Mouse (Mus musculus) midbrain, embryonic 16.5 days (tissue): ENCODE results near the gene Yipf2. TPM values are rescaled to one million over a fixed set of nuclear protein-coding genes. Genes with fewer than 3 reads are reported as not detected.

Experiments
- ATAC-seq: fragments of 200-750 bp; cut with Nextera tagmentation; 2 replicates; pipeline ENCODE4 v1.8.0; 2017; ENCODE audit warnings: moderate TSS enrichment
- H3K27ac ChIP-seq: fragments of 300-500 bp; sonication (generic); 2 replicates; pipeline ENCODE4 v1.5.1; 2014; ENCODE audit warnings: mild to moderate bottlenecking, low read length, mixed read lengths
- H3K27me3 ChIP-seq: fragments of 300-500 bp; sonication (generic); 2 replicates; pipeline ENCODE4 v1.6.1; 2014; ENCODE audit warnings: low read depth, low read length, mixed read lengths; ENCODE audit not compliant: control insufficient read depth, insufficient read depth
- H3K36me3 ChIP-seq: fragments of 300-500 bp; sonication (generic); 2 replicates; pipeline ENCODE4 v1.6.1; 2014; ENCODE audit warnings: mild to moderate bottlenecking, low read length, moderate library complexity, mixed read lengths; ENCODE audit not compliant: control insufficient read depth, insufficient read depth
- H3K4me1 ChIP-seq: fragments of 300-500 bp; sonication (generic); 2 replicates; pipeline ENCODE4 v1.6.1; 2014; ENCODE audit warnings: mild to moderate bottlenecking, low read length, mixed read lengths; ENCODE audit not compliant: control insufficient read depth, insufficient read depth
- H3K4me2 ChIP-seq: fragments of 300-500 bp; sonication (generic); 2 replicates; pipeline ENCODE4 v1.6.1; 2014; ENCODE audit warnings: mild to moderate bottlenecking, low read length, mixed read lengths
- H3K4me3 ChIP-seq: fragments of 300-500 bp; sonication (generic); 2 replicates; pipeline ENCODE4 v1.5.1; 2014; ENCODE audit warnings: low read depth, mild to moderate bottlenecking, low read length, moderate library complexity, mixed read lengths
- H3K9ac ChIP-seq: fragments of 300-500 bp; sonication (generic); 2 replicates; pipeline ENCODE4 v1.6.1; 2014; ENCODE audit warnings: low read depth, low read length, mixed read lengths
- H3K9me3 ChIP-seq: fragments of 300-500 bp; sonication (generic); replicated peaks from 2 replicates; pipeline ENCODE4 v1.6.1; 2014; ENCODE audit warnings: mild to moderate bottlenecking, low read length, mixed read lengths; ENCODE audit not compliant: control insufficient read depth, poor library complexity, severe bottlenecking
- WGBS: fragments of 180-500 bp; shearing (Covaris S2); extraction: QIAGEN DNeasy Blood & Tissue Kit; methylation state at CpG from one replicate; pipeline ENCODE4 v1.1.7; 2014; 5-methylcytosine and 5-hydroxymethylcytosine counted together
- polyA plus RNA-seq: library from polyadenylated mRNA; unstranded; fragments of >200 nt; fragmentation: Nextera tagmentation; extraction: Ambion mirVana; gene quantifications from 2 replicates; pipeline ENCODE4 v1.2.1, GENCODE M21; 2015

The Yipf2 gene
- polyA plus RNA-seq, 1 experiment from 2014 or later: 26.9 TPM

GRCm38 (mm10) chr9:21591127-21591830 is 1.3 kb downstream of the Yipf2 start:
- H3K27ac ChIP-seq: no peak overlapping the region
- 84% methylated on average over 6 of the region's 6 CpGs for WGBS
- no peak for ATAC-seq
- H3K4me2 ChIP-seq: peak overlapping the region; percentile 95
- no peaks in the 10 kb centered on the region for H3K27me3 ChIP-seq
- no peak overlapping the region for H3K4me3 ChIP-seq
- peaks cover 28% of the 10 kb centered on the region for H3K4me1 ChIP-seq
- H3K9me3 ChIP-seq: no peaks in the 10 kb centered on the region
- no peak overlapping the region for H3K9ac ChIP-seq
- peaks cover 36% of the 10 kb centered on the region for H3K36me3 ChIP-seq

- Histone ChIP-seq H3K27ac (no peak overlapping the region), H3K4me3 (no peak overlapping the region), H3K27me3 (no peaks in the 10 kb centered on the region), H3K9me3 (no peaks in the 10 kb centered on the region), H3K36me3 (peaks cover 34% of the 10 kb centered on the region), H3K4me1 (peaks cover 21% of the 10 kb centered on the region), H3K9ac (no peak overlapping the region), H3K4me2 (no peak overlapping the region)
- no peak for ATAC-seq
- 92% methylated on average over 5 of the region's 5 CpGs for WGBS
These were observed 3.1 kb downstream of the Yipf2 start for GRCm38 (mm10) chr9:21589538-21589937.

GRCm38 (mm10) chr9:21588350-21588749 is 4.3 kb downstream of the Yipf2 start:
- Histone ChIP-seq H3K27me3 (no peaks in the 10 kb centered on the region), H3K27ac (no peak overlapping the region), H3K4me2 (no peak overlapping the region), H3K36me3 (peaks cover 39% of the 10 kb centered on the region), H3K4me3 (no peak overlapping the region), H3K4me1 (peaks cover 10% of the 10 kb centered on the region), H3K9ac (no peak overlapping the region), H3K9me3 (no peaks in the 10 kb centered on the region)
- WGBS: 89% methylated on average over 8 of the region's 8 CpGs
- no peak for ATAC-seq

- Histone ChIP-seq H3K27me3 (no peaks in the 10 kb centered on the region), H3K36me3 (peaks cover 42% of the 10 kb centered on the region)
- WGBS: 87% methylated on average over 23 of the region's 23 CpGs
These were observed 4.8 kb downstream of the Yipf2 start for GRCm38 (mm10) chr9:21587678-21588349.

GRCm38 (mm10) chr9:21585401-21585800 is 7.2 kb downstream of the Yipf2 start:
- Histone ChIP-seq H3K4me1 (no peaks in the 10 kb centered on the region), H3K27me3 (no peaks in the 10 kb centered on the region), H3K4me3 (no peak overlapping the region), H3K9ac (no peak overlapping the region), H3K36me3 (peaks cover 44% of the 10 kb centered on the region), H3K9me3 (no peaks in the 10 kb centered on the region), H3K4me2 (no peak overlapping the region), H3K27ac (no peak overlapping the region)
- ATAC-seq: no peak
- 89% methylated on average over 1 of the region's 1 CpGs for WGBS

More at GRCm38 (mm10) chr9:21587678-21588349, 4.8 kb downstream of the Yipf2 start:
- no peak for ATAC-seq
- H3K4me1 ChIP-seq: peaks cover 10% of the 10 kb centered on the region
- no peak overlapping the region for H3K27ac ChIP-seq
- no peak overlapping the region for H3K4me3 ChIP-seq
- H3K9me3 ChIP-seq: no peaks in the 10 kb centered on the region
- no peak overlapping the region for H3K9ac ChIP-seq
- H3K4me2 ChIP-seq: no peak overlapping the region

- Histone ChIP-seq H3K36me3 (peaks cover 36% of the 10 kb centered on the region), H3K4me2 (no peak overlapping the region), H3K9ac (no peak overlapping the region), H3K4me3 (no peak overlapping the region), H3K27me3 (no peaks in the 10 kb centered on the region), H3K4me1 (no peaks in the 10 kb centered on the region), H3K27ac (no peak overlapping the region), H3K9me3 (no peaks in the 10 kb centered on the region)
- ATAC-seq: no peak
- WGBS: 46% methylated on average over 3 of the region's 3 CpGs
These were observed 14.4 kb downstream of the Yipf2 start for GRCm38 (mm10) chr9:21578226-21578625.

- WGBS: 100% methylated on average over 1 of the region's 1 CpGs
- Histone ChIP-seq H3K9me3 (no peaks in the 10 kb centered on the region), H3K27ac (no peak overlapping the region), H3K36me3 (peaks cover 47% of the 10 kb centered on the region), H3K4me2 (no peak overlapping the region), H3K4me1 (no peaks in the 10 kb centered on the region), H3K27me3 (no peaks in the 10 kb centered on the region), H3K4me3 (no peak overlapping the region), H3K9ac (no peak overlapping the region)
- no peak; the same call in 1 of the 2 replicates for ATAC-seq
These were observed 16.3 kb downstream of the Yipf2 start for GRCm38 (mm10) chr9:21576286-21576685.

- Histone ChIP-seq H3K36me3 (peaks cover 49% of the 10 kb centered on the region), H3K4me1 (no peaks in the 10 kb centered on the region), H3K9me3 (no peaks in the 10 kb centered on the region), H3K27me3 (no peaks in the 10 kb centered on the region), H3K27ac (no peak overlapping the region), H3K4me3 (no peak overlapping the region), H3K9ac (no peak overlapping the region), H3K4me2 (no peak overlapping the region)
- 96% methylated on average over 10 of the region's 10 CpGs for WGBS
- ATAC-seq: no peak
These were observed 17.4 kb downstream of the Yipf2 start for GRCm38 (mm10) chr9:21575253-21575652.
